Mouse (Mus musculus): ENCODE measurements around the gene Ifnar2.

DNA sequence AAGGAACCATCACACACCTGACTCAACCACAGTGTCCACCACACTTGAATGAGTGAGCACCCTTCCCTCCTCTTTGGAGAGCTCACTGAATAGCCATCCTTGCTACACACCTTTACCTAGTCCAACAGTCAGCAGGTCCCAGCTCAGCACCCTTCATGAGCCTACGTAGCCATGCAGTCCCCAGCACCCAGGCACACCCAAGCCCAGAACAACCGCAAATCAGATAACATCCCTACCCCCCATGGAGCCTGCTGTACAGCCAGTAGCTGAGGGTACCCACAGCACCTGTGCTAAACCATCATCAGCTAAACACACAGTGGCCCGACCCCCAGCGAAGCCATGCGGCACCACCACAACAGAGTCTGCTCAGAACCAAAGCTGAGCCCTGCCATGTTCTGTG lies 75.5 kb downstream of the Ifnar2 start:
- TF ChIP-seq POLR2A (IDR thresholded peaks at IDR 0.05; ENCODE audit: borderline replicate concordance, extremely low read depth, low read depth, low read length) (no peak), CTCF (IDR thresholded peaks at IDR 0.05; ENCODE audit: insufficient read depth, low read length) (no peak)

Measured in lung, adult 2 months (tissue).